9 mouse cellular contexts compared by ENCODE assay signal in the genomic region with DNA sequence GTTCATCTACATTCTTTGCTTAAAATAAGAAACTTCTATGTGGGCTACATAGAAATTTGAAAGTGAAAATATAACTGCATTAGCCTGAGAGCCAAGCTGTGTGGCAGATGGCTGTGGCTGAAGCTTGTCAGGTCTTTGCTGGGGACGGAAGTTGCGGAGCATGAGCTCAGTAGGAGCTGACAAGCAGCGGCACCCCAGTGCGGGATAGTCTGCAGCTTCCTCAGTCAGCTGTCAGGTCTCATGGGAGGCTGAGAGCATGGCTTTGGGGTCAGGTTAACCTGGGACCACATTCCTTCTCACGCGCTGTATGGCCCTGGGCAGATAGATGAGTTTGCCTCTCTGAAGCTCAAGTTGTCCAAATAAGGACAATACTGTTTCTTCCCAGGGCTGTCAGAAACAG. TPM values are rescaled to one million over a fixed set of nuclear protein-coding genes. Genes with fewer than 3 reads are reported as not detected.
DNase-seq lines count a peak whose midpoint lies in the region; ATAC-seq and TF ChIP-seq lines count a peak whose summit lies in the region.
"Had no signal": no experiment of that assay in that cellular context is flagged by ENCODE, and none has a peak within 500 bp of the region (broad histone marks: within the 10 kb centered on the region; RNA-seq: fewer than 3 reads in every experiment).

No protein-coding gene starts in this region.

- DNase-seq in heart, embryonic 10.5 days (ENCODE audit: low spot score): no peak
- no peak for DNase-seq in heart, adult 8-10 months (ENCODE audit: low spot score)
- DNase-seq in midbrain, embryonic 10.5 days (ENCODE audit: low spot score): no peak
- no peak for DNase-seq in midbrain, postnatal 0 days (ENCODE audit: low spot score)
- DNase-seq in left cerebral cortex, postnatal 14 days (ENCODE audit: low spot score in 2 of 2): peak; percentile 72 to 74
- no peak for DNase-seq in stomach, postnatal 0 days (ENCODE audit: low spot score)
- DNase-seq in natural killer cell, adult 2 months (ENCODE audit: low spot score in 2 of 2): no peak
- no peak for DNase-seq in liver
- DNase-seq: thymus, postnatal 4 days had no signal

- no peaks in the 10 kb centered on the region for H3K27me3 ChIP-seq in heart, embryonic 10.5 days (ENCODE audit: insufficient read depth, poor library complexity, severe bottlenecking)
- H3K27me3 ChIP-seq in midbrain, embryonic 10.5 days (ENCODE audit: low read depth, poor library complexity, severe bottlenecking): no peaks in the 10 kb centered on the region
- H3K27me3 ChIP-seq in midbrain, postnatal 0 days (ENCODE audit: insufficient read depth, low read length): no peaks in the 10 kb centered on the region
- H3K27me3 ChIP-seq in stomach, postnatal 0 days (ENCODE audit: control insufficient read depth, insufficient read depth, low read length): no peaks in the 10 kb centered on the region

- WGBS in heart, embryonic 10.5 days: 51% methylated on average over 6 of the region's 6 CpGs
- WGBS in midbrain, embryonic 10.5 days: 77% methylated on average over 6 of the region's 6 CpGs
- 59% methylated on average over 6 of the region's 6 CpGs for WGBS in midbrain, postnatal 0 days
- 64% methylated on average over 6 of the region's 6 CpGs for WGBS in stomach, postnatal 0 days

- no peak overlapping the region for H3K4me2 ChIP-seq in midbrain, postnatal 0 days (ENCODE audit: low read depth, low read length, poor library complexity, severe bottlenecking)
- no peak overlapping the region for H3K4me2 ChIP-seq in stomach, postnatal 0 days (replicated peaks; ENCODE audit: low read depth)

- H3K9me3 ChIP-seq in heart, embryonic 10.5 days: no peaks in the 10 kb centered on the region
- peaks cover 4% of the 10 kb centered on the region; the same call in 1 of the 2 replicates for H3K9me3 ChIP-seq in midbrain, embryonic 10.5 days (replicated peaks)
- no peaks in the 10 kb centered on the region for H3K9me3 ChIP-seq in midbrain, postnatal 0 days (ENCODE audit: low read length)
- no peaks in the 10 kb centered on the region for H3K9me3 ChIP-seq in stomach, postnatal 0 days (ENCODE audit: control insufficient read depth, low read length)

- H3K4me3 ChIP-seq in heart, embryonic 10.5 days: no peak overlapping the region
- no peak overlapping the region for H3K4me3 ChIP-seq in midbrain, embryonic 10.5 days
- H3K4me3 ChIP-seq in midbrain, postnatal 0 days (ENCODE audit: low read depth, low read length): no peak overlapping the region
- H3K4me3 ChIP-seq in stomach, postnatal 0 days (ENCODE audit: low read depth, low read length): no peak overlapping the region

- no peak for TF ChIP-seq EP300 in stomach, postnatal 0 days (optimal IDR thresholded peaks at IDR 0.05)

- intact Hi-C loops in left cerebral cortex, postnatal 14 days (cut with DNase I): no loop called here

- H3K36me3 ChIP-seq in heart, embryonic 10.5 days: peaks cover 42% of the 10 kb centered on the region
- peaks cover 67% of the 10 kb centered on the region for H3K36me3 ChIP-seq in midbrain, embryonic 10.5 days
- peaks cover 30% of the 10 kb centered on the region for H3K36me3 ChIP-seq in midbrain, postnatal 0 days (ENCODE audit: insufficient read depth, low read length)
- H3K36me3 ChIP-seq in stomach, postnatal 0 days (ENCODE audit: control insufficient read depth, insufficient read depth, low read length): peaks cover 8% of the 10 kb centered on the region; the same call in 1 of the 2 replicates

- ATAC-seq in midbrain, postnatal 0 days (ENCODE audit: low FRiP score): no peak
- peak; percentile 17; the same call in 1 of the 2 replicates for ATAC-seq in stomach, postnatal 0 days (ENCODE audit: low FRiP score, low TSS enrichment)

- no peak overlapping the region for H3K9ac ChIP-seq in midbrain, postnatal 0 days (replicated peaks; ENCODE audit: low read length, poor library complexity, severe bottlenecking)
- 0 out of 2 replicates have a peak overlapping the region, but pooled peaks have one; percentile 1 for H3K9ac ChIP-seq in stomach, postnatal 0 days (ENCODE audit: low read length)

- H3K27ac ChIP-seq in heart, embryonic 10.5 days: peak overlapping the region; percentile 73
- peak overlapping the region; percentile 30; the same call in 1 of the 2 replicates for H3K27ac ChIP-seq in midbrain, embryonic 10.5 days (replicated peaks)
- H3K27ac ChIP-seq in midbrain, postnatal 0 days (ENCODE audit: low read depth, low read length): no peak overlapping the region
- H3K27ac ChIP-seq in stomach, postnatal 0 days (replicated peaks): peak overlapping the region; percentile 65

- peaks cover 18% of the 10 kb centered on the region for H3K4me1 ChIP-seq in heart, embryonic 10.5 days
- peaks cover 19% of the 10 kb centered on the region for H3K4me1 ChIP-seq in midbrain, embryonic 10.5 days
- H3K4me1 ChIP-seq in midbrain, postnatal 0 days (ENCODE audit: insufficient read depth, low read length): no peaks in the 10 kb centered on the region
- H3K4me1 ChIP-seq in stomach, postnatal 0 days (replicated peaks; ENCODE audit: control insufficient read depth, insufficient read depth): no peaks in the 10 kb centered on the region

- no peak for TF ChIP-seq CTCF in midbrain, postnatal 0 days (IDR thresholded peaks at IDR 0.05)
- TF ChIP-seq CTCF in stomach, postnatal 0 days (IDR thresholded peaks at IDR 0.05; ENCODE audit: low read depth): no peak

RNA-seq across cellular contexts. Expression of a gene that starts 37.8 kb away (rescaled TPM):
- 27.0 and 31.3 TPM in 2 replicates for polyA plus RNA-seq in heart, embryonic 10.5 days (2016; fragmentation: Nextera tagmentation; extraction: Ambion mirVana)
- 1 to 10 TPM; 8.5 to 10.0 (median 9.0) TPM for total RNA-seq in heart, adult 8-10 months (2022)
- polyA plus RNA-seq in midbrain, embryonic 10.5 days (2016; fragmentation: Nextera tagmentation; extraction: Ambion mirVana): 26.8 and 29.6 TPM in 2 replicates
- 31.7 and 42.7 TPM in 2 replicates for total RNA-seq in midbrain, postnatal 0 days (2014; rRNA removed)
- 22.6 and 24.3 TPM in 2 replicates for polyA plus RNA-seq in midbrain, postnatal 0 days (2015; fragmentation: Nextera tagmentation; extraction: Ambion mirVana)
- 10 to 100 TPM; 31.6 to 35.1 TPM for total RNA-seq in left cerebral cortex, postnatal 14 days (2021)
- polyA plus RNA-seq in stomach, postnatal 0 days (2015; fragmentation: Nextera tagmentation; extraction: Ambion mirVana): 4.9 and 5.3 TPM in 2 replicates

RNA-seq across cellular contexts. Expression of a gene that starts 37.9 kb away (rescaled TPM):
- 15.2 and 22.4 TPM in 2 replicates for polyA plus RNA-seq in heart, embryonic 10.5 days (2016; fragmentation: Nextera tagmentation; extraction: Ambion mirVana)
- total RNA-seq in heart, adult 8-10 months (2022): 1 to 10 TPM in 3 of 4 experiments, under 1 TPM in 1; 0.98 to 1.5 (median 1.1) TPM
- 29.6 and 32.3 TPM in 2 replicates for polyA plus RNA-seq in midbrain, embryonic 10.5 days (2016; fragmentation: Nextera tagmentation; extraction: Ambion mirVana)
- 4.8 and 5.8 TPM in 2 replicates for total RNA-seq in midbrain, postnatal 0 days (2014; rRNA removed)
- polyA plus RNA-seq in midbrain, postnatal 0 days (2015; fragmentation: Nextera tagmentation; extraction: Ambion mirVana): 4.1 and 5.2 TPM in 2 replicates
- 1 to 10 TPM; 7.4 to 8.1 TPM for total RNA-seq in left cerebral cortex, postnatal 14 days (2021)
- 4.1 and 4.8 TPM in 2 replicates for polyA plus RNA-seq in stomach, postnatal 0 days (2015; fragmentation: Nextera tagmentation; extraction: Ambion mirVana)

RNA-seq across cellular contexts. Expression of a gene that starts 40.5 kb away (rescaled TPM):
- polyA plus RNA-seq in heart, embryonic 10.5 days (2016; fragmentation: Nextera tagmentation; extraction: Ambion mirVana): 0.28 TPM in 1 of 2 replicates, not detected in the other
- not detected for total RNA-seq in heart, adult 8-10 months (2022)
- polyA plus RNA-seq in midbrain, embryonic 10.5 days (2016; fragmentation: Nextera tagmentation; extraction: Ambion mirVana): 0.17 and 0.20 TPM in 2 replicates
- total RNA-seq in midbrain, postnatal 0 days (2014; rRNA removed): 0.11 TPM in 1 of 2 replicates, not detected in the other
- 0.12 and 0.39 TPM in 2 replicates for polyA plus RNA-seq in midbrain, postnatal 0 days (2015; fragmentation: Nextera tagmentation; extraction: Ambion mirVana)
- under 1 TPM; 0.25 to 0.64 TPM for total RNA-seq in left cerebral cortex, postnatal 14 days (2021)
- polyA plus RNA-seq in stomach, postnatal 0 days (2015; fragmentation: Nextera tagmentation; extraction: Ambion mirVana): 0.10 TPM in 2 replicates

RNA-seq across cellular contexts. Expression of a gene that starts 52.8 kb away (rescaled TPM):
- 0.46 and 0.74 TPM in 2 replicates for polyA plus RNA-seq in heart, embryonic 10.5 days (2016; fragmentation: Nextera tagmentation; extraction: Ambion mirVana)
- under 1 TPM; 0.20 to 0.53 (median 0.36) TPM for total RNA-seq in heart, adult 8-10 months (2022)
- 1.7 and 2.2 TPM in 2 replicates for polyA plus RNA-seq in midbrain, embryonic 10.5 days (2016; fragmentation: Nextera tagmentation; extraction: Ambion mirVana)
- total RNA-seq in midbrain, postnatal 0 days (2014; rRNA removed): 3.2 and 3.8 TPM in 2 replicates
- polyA plus RNA-seq in midbrain, postnatal 0 days (2015; fragmentation: Nextera tagmentation; extraction: Ambion mirVana): 1.5 and 2.1 TPM in 2 replicates
- 1 to 10 TPM; 3.4 to 4.8 TPM for total RNA-seq in left cerebral cortex, postnatal 14 days (2021)
- 0.17 and 0.29 TPM in 2 replicates for polyA plus RNA-seq in stomach, postnatal 0 days (2015; fragmentation: Nextera tagmentation; extraction: Ambion mirVana)

RNA-seq across cellular contexts. Expression of a gene that starts 53.7 kb away (rescaled TPM):
- polyA plus RNA-seq in heart, embryonic 10.5 days (2016; fragmentation: Nextera tagmentation; extraction: Ambion mirVana): not detected in 2 replicates
- not detected for total RNA-seq in heart, adult 8-10 months (2022)
- polyA plus RNA-seq in midbrain, embryonic 10.5 days (2016; fragmentation: Nextera tagmentation; extraction: Ambion mirVana): not detected in 2 replicates
- not detected in 2 replicates for total RNA-seq in midbrain, postnatal 0 days (2014; rRNA removed)
- not detected in 2 replicates for polyA plus RNA-seq in midbrain, postnatal 0 days (2015; fragmentation: Nextera tagmentation; extraction: Ambion mirVana)
- not detected for total RNA-seq in left cerebral cortex, postnatal 14 days (2021)
- polyA plus RNA-seq in stomach, postnatal 0 days (2015; fragmentation: Nextera tagmentation; extraction: Ambion mirVana): not detected in 2 replicates

Comparison
In these comparisons a context has a peak if more than half of its experiments do, and no peak if none do; other contexts are left out.
1. DNase-seq: peak in left cerebral cortex, postnatal 14 days (2 of 2); none in heart, embryonic 10.5 days (single experiment), heart, adult 8-10 months (single experiment), midbrain, embryonic 10.5 days (single experiment), midbrain, postnatal 0 days (single experiment), stomach, postnatal 0 days (single experiment), natural killer cell, adult 2 months (0 of 2) and liver (single experiment).